Mouse (Mus musculus): ENCODE measurements at regions not wholly inside any gene's neighbourhood (a gene's known extent, or its start where the extent isn't known, plus 50 kb on each side); places are given as distances from the start of the nearest gene placed in this dataset.

GRCm38 (mm10) chr3:153776738-153777137, 51.8 kb upstream of the St6galnac3 start:
- WGBS = 45% methylated on average over 2 of the region's 2 CpGs
- Histone ChIP-seq H3K27me3 (replicated peaks; ENCODE audit: insufficient read depth, low read length) (no peaks in the 10 kb centered on the region), H3K4me2 (replicated peaks; ENCODE audit: low read depth, low read length) (no peak overlapping the region), H3K9ac (replicated peaks; ENCODE audit: low read depth) (no peak overlapping the region), H3K4me1 (ENCODE audit: insufficient read depth, low read depth, low read length) (no peaks in the 10 kb centered on the region), H3K4me3 (ENCODE audit: low read depth, low read length) (no peak overlapping the region), H3K9me3 (ENCODE audit: low read length) (no peaks in the 10 kb centered on the region), H3K36me3 (ENCODE audit: insufficient read depth, low read length) (no peaks in the 10 kb centered on the region), H3K27ac (ENCODE audit: low read length) (no peak overlapping the region)
- DNase-seq (ENCODE audit: low spot score) (no peak), ATAC-seq (no peak)
- TF ChIP-seq EP300 (IDR thresholded peaks at IDR 0.05) (no peak), CTCF (IDR thresholded peaks at IDR 0.05) (no peak)

- Histone ChIP-seq H3K27me3 (replicated peaks; ENCODE audit: insufficient read depth, low read length) (no peaks in the 10 kb centered on the region), H3K9me3 (ENCODE audit: low read length) (no peaks in the 10 kb centered on the region), H3K4me1 (ENCODE audit: insufficient read depth, low read depth, low read length) (no peaks in the 10 kb centered on the region; the same call in 1 of the 2 replicates), H3K4me2 (replicated peaks; ENCODE audit: low read depth, low read length) (no peak overlapping the region), H3K9ac (replicated peaks; ENCODE audit: low read depth) (no peak overlapping the region), H3K4me3 (ENCODE audit: low read depth, low read length) (no peak overlapping the region), H3K27ac (ENCODE audit: low read length) (no peak overlapping the region), H3K36me3 (ENCODE audit: insufficient read depth, low read length) (no peaks in the 10 kb centered on the region)
- ATAC-seq = no peak
- no peak for TF ChIP-seq CTCF (IDR thresholded peaks at IDR 0.05)
- TF ChIP-seq EP300 (IDR thresholded peaks at IDR 0.05) = no peak
- WGBS = 62% methylated on average over 7 of the region's 7 CpGs
- no peak for DNase-seq (ENCODE audit: low spot score)
Observed at GRCm38 (mm10) chr3:153778386-153778785, 53.4 kb upstream of the St6galnac3 start.

GRCm38 (mm10) chr3:153782467-153782866, 57.5 kb upstream of the St6galnac3 start:
- Histone ChIP-seq H3K9ac (replicated peaks; ENCODE audit: low read depth) (no peak overlapping the region), H3K27ac (ENCODE audit: low read length) (0 out of 2 replicates have a peak overlapping the region, but pooled peaks have one; percentile 2), H3K27me3 (replicated peaks; ENCODE audit: insufficient read depth, low read length) (no peaks in the 10 kb centered on the region), H3K36me3 (ENCODE audit: insufficient read depth, low read length) (no peaks in the 10 kb centered on the region), H3K4me2 (replicated peaks; ENCODE audit: low read depth, low read length) (no peak overlapping the region), H3K4me3 (ENCODE audit: low read depth, low read length) (no peak overlapping the region), H3K4me1 (ENCODE audit: insufficient read depth, low read depth, low read length) (peaks cover 5% of the 10 kb centered on the region; the same call in 1 of the 2 replicates), H3K9me3 (ENCODE audit: low read length) (no peaks in the 10 kb centered on the region)
- TF ChIP-seq CTCF (IDR thresholded peaks at IDR 0.05) (no peak), EP300 (IDR thresholded peaks at IDR 0.05) (no peak)
- WGBS = 55% methylated on average over 5 of the region's 5 CpGs
- ATAC-seq (no peak), DNase-seq (ENCODE audit: low spot score) (peak; percentile 15)

GRCm38 (mm10) chr3:153783294-153783741, 58.3 kb upstream of the St6galnac3 start:
- TF ChIP-seq CTCF (IDR thresholded peaks at IDR 0.05) (no peak), EP300 (IDR thresholded peaks at IDR 0.05) (peak; percentile 83)
- no peaks in the 10 kb centered on the region for H3K27me3 ChIP-seq (replicated peaks; ENCODE audit: insufficient read depth, low read length)
- peaks cover 5% of the 10 kb centered on the region; the same call in 1 of the 2 replicates for H3K4me1 ChIP-seq (ENCODE audit: insufficient read depth, low read depth, low read length)
- H3K4me2 ChIP-seq (replicated peaks; ENCODE audit: low read depth, low read length) = peak overlapping the region; percentile 12
- 39% methylated on average over 7 of the region's 7 CpGs for WGBS
- H3K27ac ChIP-seq (ENCODE audit: low read length) = peak overlapping the region; percentile 55
- ATAC-seq (peak; percentile 92), DNase-seq (ENCODE audit: low spot score) (peak; percentile 78)
- no peaks in the 10 kb centered on the region for H3K36me3 ChIP-seq (ENCODE audit: insufficient read depth, low read length)
- H3K4me3 ChIP-seq (ENCODE audit: low read depth, low read length) = no peak overlapping the region
- no peaks in the 10 kb centered on the region for H3K9me3 ChIP-seq (ENCODE audit: low read length)
- no peak overlapping the region for H3K9ac ChIP-seq (replicated peaks; ENCODE audit: low read depth)

DNA sequence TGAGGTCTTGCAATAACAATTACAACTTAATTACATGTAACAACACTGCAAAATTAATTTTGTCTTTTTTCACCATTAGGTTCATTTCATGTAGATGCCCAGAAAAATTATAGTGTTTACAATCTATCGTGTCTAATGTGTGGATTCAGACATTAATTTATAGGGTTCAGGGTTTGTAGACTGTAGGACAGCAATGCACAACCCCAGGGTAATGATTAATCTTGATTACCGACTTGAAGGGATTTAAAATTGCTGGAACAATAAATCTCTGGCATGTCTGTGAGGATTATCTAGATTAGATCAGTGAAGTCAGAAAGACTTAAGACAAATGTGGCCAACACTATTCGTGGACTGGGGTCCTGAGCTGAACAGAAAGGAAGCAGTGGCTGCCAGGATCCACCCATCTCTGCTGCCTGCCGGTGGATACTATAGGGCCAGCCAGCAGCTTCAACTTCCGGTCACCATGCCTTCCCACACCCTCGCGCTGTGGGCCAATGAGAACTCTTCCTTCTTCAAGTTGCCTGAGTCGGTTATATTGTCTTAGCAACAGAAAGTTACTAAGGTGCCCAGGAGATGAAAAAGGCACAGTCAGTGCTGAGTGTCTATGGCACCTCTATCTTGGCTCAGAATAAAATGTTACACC, 59.1 kb upstream of the St6galnac3 start:
- Histone ChIP-seq H3K9ac (replicated peaks; ENCODE audit: low read depth) (no peak overlapping the region), H3K27me3 (replicated peaks; ENCODE audit: insufficient read depth, low read length) (no peaks in the 10 kb centered on the region), H3K4me1 (ENCODE audit: insufficient read depth, low read depth, low read length) (peaks cover 5% of the 10 kb centered on the region; the same call in 1 of the 2 replicates), H3K36me3 (ENCODE audit: insufficient read depth, low read length) (no peaks in the 10 kb centered on the region), H3K9me3 (ENCODE audit: low read length) (no peaks in the 10 kb centered on the region), H3K4me2 (replicated peaks; ENCODE audit: low read depth, low read length) (no peak overlapping the region), H3K27ac (ENCODE audit: low read length) (peak overlapping the region; percentile 55), H3K4me3 (ENCODE audit: low read depth, low read length) (no peak overlapping the region)
- TF ChIP-seq CTCF (IDR thresholded peaks at IDR 0.05) = no peak
- WGBS = 27% methylated on average over 8 of the region's 8 CpGs
- ATAC-seq = peak; percentile 40; the same call in 1 of the 2 replicates
- peak; percentile 52 for DNase-seq (ENCODE audit: low spot score)

GRCm38 (mm10) chr3:153790455-153790856, 53.6 kb upstream of the Asb17 start:
- no peak overlapping the region for H3K4me2 ChIP-seq (replicated peaks; ENCODE audit: low read depth, low read length)
- no peak overlapping the region for H3K4me3 ChIP-seq (ENCODE audit: low read depth, low read length)
- no peaks in the 10 kb centered on the region for H3K4me1 ChIP-seq (ENCODE audit: insufficient read depth, low read depth, low read length)
- no peaks in the 10 kb centered on the region for H3K36me3 ChIP-seq (ENCODE audit: insufficient read depth, low read length)
- DNase-seq (ENCODE audit: low spot score) (no peak), ATAC-seq (no peak)
- no peak overlapping the region for H3K27ac ChIP-seq (ENCODE audit: low read length)
- no peak for TF ChIP-seq EP300 (IDR thresholded peaks at IDR 0.05)
- TF ChIP-seq CTCF (IDR thresholded peaks at IDR 0.05) = no peak
- no peaks in the 10 kb centered on the region for H3K27me3 ChIP-seq (replicated peaks; ENCODE audit: insufficient read depth, low read length)
- H3K9ac ChIP-seq (replicated peaks; ENCODE audit: low read depth) = no peak overlapping the region
- 80% methylated on average over 7 of the region's 7 CpGs for WGBS
- H3K9me3 ChIP-seq (ENCODE audit: low read length) = no peaks in the 10 kb centered on the region

Data from lung, postnatal 0 days (tissue).